Mouse (Mus musculus) layer of hippocampus, adult 8-10 months (tissue): ENCODE data around the gene Mrpl38. TPM values are rescaled to one million over a fixed set of nuclear protein-coding genes. Genes with fewer than 3 reads are reported as not detected.
"Not testable (repeated sequence)": the region's sequence is repeated elsewhere in the genome, so short reads cannot be mapped to it uniquely, and the experiment has no call there.

ENCODE experiments used
- DNase-seq, 2 experiments: peaks; one replicate each; pipeline ENCODE4 v3.0.0; 2022; ENCODE audit warnings: low spot score in 2 of 2
- total RNA-seq, 4 experiments: library from RNA; stranded (reverse); gene quantifications; 2 replicates each; pipeline ENCODE4 v1.2.4; 2022

Gene Mrpl38
- total RNA-seq, 4 experiments from 2014 or later = 56.1 to 66.6 (median 62.8) TPM

GRCm38 (mm10) chr11:116145481-116146293, 7.0 kb upstream of the Mrpl38 start:
- DNase-seq = no peak

GRCm38 (mm10) chr11:116143468-116143867, 4.8 kb upstream of the Mrpl38 start:
- no peak for DNase-seq

DNA sequence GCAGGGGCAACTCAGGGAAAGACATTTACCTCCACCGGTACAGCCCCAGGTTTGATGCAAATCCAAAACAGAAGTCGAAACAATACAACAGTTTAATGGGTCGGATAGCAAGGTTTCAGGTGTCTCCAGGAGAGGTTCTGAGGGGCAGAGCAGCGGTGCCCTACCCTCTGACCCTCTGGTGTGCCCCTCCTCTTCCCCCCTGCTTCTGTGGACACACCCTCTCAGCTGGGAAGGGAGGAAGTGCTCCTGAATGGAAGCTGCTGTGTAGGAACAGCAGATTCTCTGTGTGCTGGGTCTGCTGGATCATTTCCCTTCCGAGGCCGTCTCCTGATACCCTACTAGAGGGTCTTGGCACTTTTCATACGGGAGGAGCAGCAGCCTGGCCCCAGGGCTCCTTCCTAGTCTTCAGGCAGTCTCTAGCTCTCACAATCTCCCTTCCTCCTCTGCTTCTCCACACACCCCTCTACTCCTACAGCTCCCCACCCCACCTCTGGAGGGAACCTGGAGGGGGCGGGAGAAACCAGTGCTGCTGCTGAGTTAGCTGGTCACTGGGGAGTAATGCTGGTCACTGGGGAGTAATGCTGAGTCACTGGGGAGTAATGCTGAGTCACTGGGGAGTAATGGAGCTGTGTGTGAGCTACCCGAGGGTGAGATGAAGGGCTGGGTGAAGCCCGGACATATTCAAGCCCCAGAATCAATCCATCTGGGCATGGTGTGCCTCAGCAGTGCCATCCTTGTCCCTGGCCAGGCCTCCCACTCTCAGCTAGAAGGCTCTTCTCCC, 3.7 kb upstream of the Mrpl38 start:
- no peak for DNase-seq

DNA sequence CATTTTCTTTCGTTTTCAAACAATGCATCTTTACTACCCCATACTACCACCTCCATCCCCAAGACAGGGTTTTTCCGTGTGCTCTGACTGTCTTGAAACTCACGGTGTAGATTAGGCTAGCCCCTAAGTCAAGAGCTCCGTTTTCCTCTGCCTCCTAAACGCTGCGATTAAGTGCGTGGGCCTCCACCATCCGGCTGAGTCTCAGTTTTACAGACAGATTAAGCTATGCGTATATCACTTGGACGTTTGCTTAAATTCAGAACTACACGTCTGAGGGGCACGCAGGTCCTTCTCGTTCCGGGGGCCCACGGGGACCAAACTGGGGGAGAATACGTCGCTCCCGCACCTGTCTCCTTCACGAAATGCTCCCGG, 586 bp downstream of the Mrpl38 start:
- no peak for DNase-seq

DNA sequence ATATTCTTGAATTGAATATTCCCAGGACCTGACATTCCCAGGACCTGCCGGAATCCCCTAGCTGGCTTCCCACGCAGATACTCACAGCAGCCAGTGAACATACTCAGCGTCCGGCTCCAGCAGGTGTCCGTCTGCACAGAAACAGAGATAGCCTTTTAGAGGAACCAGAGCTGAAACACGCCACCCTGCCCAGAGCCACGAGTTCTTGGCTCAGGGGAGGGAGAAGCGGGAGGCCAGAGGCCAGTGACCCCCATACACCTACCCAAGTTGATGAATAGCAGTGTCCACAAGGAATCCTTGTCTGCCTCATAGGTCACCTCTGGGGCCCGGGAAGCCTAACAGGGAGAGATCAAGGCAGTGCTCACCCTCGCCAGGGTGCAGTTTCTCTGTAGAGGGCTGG, 4.5 kb downstream of the Mrpl38 start:
- DNase-seq = no peak

- no peak for DNase-seq
Measured at GRCm38 (mm10) chr11:116133497-116133896, 5.2 kb downstream of the Mrpl38 start.

- no peak for DNase-seq
Measured at GRCm38 (mm10) chr11:116132366-116133333, 6.0 kb downstream of the Mrpl38 start.

GRCm38 (mm10) chr11:116131349-116132170, 7.1 kb downstream of the Mrpl38 start:
- no peak for DNase-seq

GRCm38 (mm10) chr11:116130488-116131205, 8.0 kb downstream of the Mrpl38 start, which contains the start of gene Trim65:
Gene Trim65 (minus strand): TSS chr11:116131128.
- peak; percentile 73 to 86 for DNase-seq

DNA sequence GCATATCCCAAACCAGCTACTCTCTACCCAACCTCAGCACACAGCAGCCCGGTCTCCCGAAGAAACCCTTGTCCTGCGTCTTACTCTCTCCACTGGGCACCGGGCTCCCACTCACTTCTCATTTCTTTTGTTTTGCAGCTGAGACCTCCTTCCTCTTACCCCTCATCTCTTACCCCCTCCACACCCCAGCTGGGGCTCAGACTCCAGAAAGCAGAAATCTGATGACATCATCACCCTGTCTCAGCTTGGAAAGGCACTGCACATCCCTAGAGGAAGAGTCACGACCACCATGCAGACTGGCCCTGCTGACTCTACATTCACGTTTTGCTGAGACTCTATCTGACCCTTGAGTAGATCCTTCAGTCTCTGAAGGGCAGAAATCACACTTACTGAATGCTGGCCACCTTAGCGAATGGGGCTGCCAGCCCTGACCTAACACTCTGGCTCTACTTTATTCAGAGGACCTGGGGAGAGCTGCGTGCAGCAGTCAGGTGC, 8.6 kb downstream of the Mrpl38 start:
- no peak for DNase-seq

DNA sequence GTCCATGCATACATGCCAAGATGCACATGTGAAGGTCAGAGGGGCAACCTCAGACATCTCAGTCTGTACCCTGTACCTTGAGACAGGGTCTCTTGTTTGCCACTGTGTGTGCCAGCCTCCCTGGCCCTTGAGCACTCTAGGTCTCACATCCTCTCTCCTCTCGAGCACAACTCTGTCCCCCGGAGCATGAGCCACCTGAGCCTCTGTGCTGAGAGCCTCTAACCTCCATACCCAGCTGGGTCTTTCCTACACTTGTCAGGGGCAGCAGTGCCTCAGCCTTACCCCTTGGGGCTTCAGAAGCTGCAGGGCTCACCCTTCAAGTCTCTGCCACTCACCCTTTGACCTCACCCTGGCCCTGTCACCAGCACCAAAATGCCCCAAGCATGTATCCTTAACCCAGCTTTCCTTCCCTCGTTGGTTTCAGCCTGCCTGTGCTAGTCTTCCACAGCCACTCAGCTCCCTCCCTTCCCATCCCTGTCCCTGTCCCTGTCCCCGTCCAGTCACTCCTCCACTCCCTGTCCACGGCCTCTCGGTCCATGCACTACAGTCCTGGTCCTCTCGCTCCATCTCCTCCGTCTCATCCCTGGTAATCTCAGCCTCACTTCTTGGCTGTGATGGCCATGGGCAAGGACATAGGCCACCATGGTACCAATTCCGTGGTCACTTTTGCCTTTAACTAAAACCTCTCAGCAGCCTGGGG, 9.4 kb downstream of the Mrpl38 start:
- no peak for DNase-seq

- DNase-seq = no peak
Measured at GRCm38 (mm10) chr11:116127986-116128385, 10.7 kb downstream of the Mrpl38 start.

DNA sequence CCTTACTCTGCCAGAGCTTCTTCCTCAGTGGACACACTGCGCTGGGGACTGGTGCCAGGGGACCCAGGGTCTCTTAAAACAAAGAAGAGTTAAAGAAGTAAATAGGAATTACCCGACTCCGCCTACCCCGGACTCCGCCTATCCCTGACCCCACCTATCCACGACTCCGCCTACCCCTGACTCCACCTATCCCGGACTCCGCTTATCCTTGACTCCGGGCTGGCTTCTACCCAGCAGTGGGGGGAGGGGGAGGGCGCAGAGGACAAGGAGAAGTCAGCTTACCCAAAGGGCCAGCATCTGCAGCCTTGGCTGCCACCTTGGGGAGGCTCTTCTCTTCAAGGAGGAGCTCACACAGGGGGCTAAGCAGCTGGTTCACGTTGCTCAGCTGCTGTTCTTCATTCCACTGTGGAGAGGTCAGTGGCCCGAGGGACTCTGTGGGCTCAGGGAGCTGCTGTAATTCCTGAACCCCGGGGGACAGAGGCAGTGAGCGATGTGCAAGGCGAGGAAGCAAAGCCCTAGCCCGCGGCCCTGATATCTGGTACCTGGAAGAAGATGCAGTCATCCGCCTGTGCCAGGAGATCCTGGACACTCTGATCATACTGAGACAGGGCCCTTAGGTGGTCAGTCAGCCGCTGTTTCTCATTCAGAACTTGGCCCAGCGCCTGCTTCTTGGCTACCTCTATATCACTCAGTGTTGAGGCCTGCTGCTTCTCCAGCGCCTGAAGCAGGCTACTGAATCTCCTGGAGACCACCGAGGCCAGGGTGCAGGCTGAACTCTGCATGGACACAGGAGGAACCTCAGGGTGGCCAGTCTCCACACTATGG, 11.3 kb downstream of the Mrpl38 start, which contains the start of gene Trim47:
Gene Trim47, minus strand, starts transcription at position 55 of the 825 bp plus-strand sequence.
- DNase-seq = no peak

- no peak for DNase-seq
Measured at GRCm38 (mm10) chr11:116126261-116126660, 12.4 kb downstream of the Mrpl38 start.

DNA sequence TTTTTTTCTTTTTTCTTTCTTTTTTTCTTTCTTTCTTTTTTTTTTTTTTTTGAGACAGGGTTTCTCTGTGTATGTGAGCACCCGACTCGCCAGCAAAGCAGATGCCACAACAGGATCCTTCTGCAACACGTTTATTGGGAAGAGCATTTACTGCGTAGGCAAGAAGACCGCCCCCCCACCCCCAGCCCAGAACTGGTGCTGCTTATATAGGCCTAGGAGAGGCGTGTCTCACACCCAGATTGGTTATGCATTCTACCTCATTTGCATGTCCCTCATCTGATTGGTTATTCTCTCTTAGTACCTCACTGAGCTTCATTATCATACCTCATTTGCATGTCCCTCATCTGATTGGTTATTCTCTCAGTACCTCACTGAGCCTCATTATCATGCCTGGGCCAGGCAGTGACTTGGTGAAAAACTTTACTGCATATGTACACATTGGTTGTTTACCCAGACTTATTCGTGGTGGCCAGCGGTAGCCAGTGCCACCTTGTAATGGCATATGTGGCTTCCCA, 16.9 kb downstream of the Mrpl38 start:
- not testable (repeated sequence) for DNase-seq

- DNase-seq = no peak
Measured at GRCm38 (mm10) chr11:116117819-116118218, 20.8 kb downstream of the Mrpl38 start.

DNA sequence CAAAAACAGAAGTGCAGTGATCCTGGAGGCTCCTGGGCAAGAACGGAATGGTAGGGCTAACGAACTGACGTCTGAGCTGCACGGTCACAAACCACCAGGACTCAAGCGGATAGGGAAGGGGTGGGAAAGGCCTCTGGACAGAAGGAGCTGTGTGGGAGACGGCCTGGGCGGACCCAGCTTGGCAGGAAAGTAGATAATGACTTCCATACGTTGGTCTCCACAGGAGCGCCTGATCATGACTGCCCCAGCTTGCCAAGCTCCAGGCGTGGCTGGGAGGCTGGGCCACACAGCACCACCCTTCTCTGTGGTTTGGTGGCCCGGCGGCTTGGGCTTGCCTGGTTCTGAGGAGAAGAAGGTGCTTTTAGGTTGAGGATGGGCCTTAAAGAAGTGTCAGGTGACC, 21.4 kb downstream of the Mrpl38 start:
- no peak for DNase-seq
